Mouse (Mus musculus): ENCODE measurements around the gene Atp12a. TPM values are rescaled to one million over a fixed set of nuclear protein-coding genes. Genes with fewer than 3 reads are reported as not detected.

Atp12a gene
- total RNA-seq, 2 experiments from 2014 or later = not detected

GRCm38 (mm10) chr14:56377745-56378144 lies 12.9 kb downstream of the Atp12a start:
- no peak for DNase-seq (ENCODE audit: low spot score in 2 of 2)

- DNase-seq (ENCODE audit: low spot score in 2 of 2) = no peak
Observed at GRCm38 (mm10) chr14:56379336-56379735, 14.5 kb downstream of the Atp12a start.

- no peak for DNase-seq (ENCODE audit: low spot score in 2 of 2)
Observed at GRCm38 (mm10) chr14:56382366-56382765, 17.5 kb downstream of the Atp12a start.

- no peak for DNase-seq (ENCODE audit: low spot score in 2 of 2)
Observed at GRCm38 (mm10) chr14:56390247-56390646, 25.4 kb downstream of the Atp12a start.

GRCm38 (mm10) chr14:56393704-56394312 lies 28.9 kb downstream of the Atp12a start:
- DNase-seq (ENCODE audit: low spot score in 2 of 2) = no peak

GRCm38 (mm10) chr14:56398001-56398400 lies 33.1 kb downstream of the Atp12a start:
- no peak for DNase-seq (ENCODE audit: low spot score in 2 of 2)

GRCm38 (mm10) chr14:56402311-56403071 lies 37.6 kb downstream of the Atp12a start, which contains the start of gene Rnf17:
Rnf17 (plus strand) TSS chr14:56402581.
- DNase-seq (ENCODE audit: low spot score in 2 of 2) = no peak

- DNase-seq (ENCODE audit: low spot score in 2 of 2) = no peak
Observed at GRCm38 (mm10) chr14:56403072-56403375, 38.2 kb downstream of the Atp12a start.

Other genes with a start within 250 kb of the Atp12a start
- gene Gzme, start 244.4 kb upstream of the Atp12a start, total RNA-seq (2021) = not detected
- gene Gzmd, start 232.5 kb upstream of the Atp12a start, total RNA-seq (2021) = not detected
- gene Gzmg, start 205.5 kb upstream of the Atp12a start, total RNA-seq (2021) = not detected
- under 1 TPM; 0.29 TPM for gene Gzmn, start 190.5 kb upstream of the Atp12a start, total RNA-seq (2021)
- gene Gzmf, start 153.7 kb upstream of the Atp12a start, total RNA-seq (2021) = not detected
- not detected for gene Gzmc, start 130.4 kb upstream of the Atp12a start, total RNA-seq (2021)
- not detected for gene Gzmb, start 102.8 kb upstream of the Atp12a start, total RNA-seq (2021)
- under 1 TPM in 1 of 2 experiments, not detected in 1; 0.32 TPM for gene Rnf17, start 37.5 kb downstream of the Atp12a start, total RNA-seq (2021)
- gene Cenpj, start 210.4 kb downstream of the Atp12a start, total RNA-seq (2021) = 1 to 10 TPM; 8.3 to 8.9 TPM
- gene Parp4, start 210.6 kb downstream of the Atp12a start, total RNA-seq (2021) = 10 to 100 TPM; 15.4 to 15.5 TPM

Measured in gastrocnemius, postnatal 4 days (tissue).